Mouse (Mus musculus) kidney, adult 10 weeks (tissue): ENCODE results near the gene Syt3. TPM values are rescaled to one million over a fixed set of nuclear protein-coding genes. Genes with fewer than 3 reads are reported as not detected.

Experiments
- polyA plus RNA-seq: library from polyadenylated mRNA; stranded (reverse); fragments of 350-450 nt; fragmentation: Illumina TruSeq; extraction: RNeasy Lipid Tissue Mini Kit (QIAGEN cat#74804); gene quantifications from one replicate; pipeline ENCODE4 v1.2.3, GENCODE M21; 2014; ENCODE audit warnings: low read depth, low replicate concordance

Syt3 gene
- polyA plus RNA-seq = not detected

DNA sequence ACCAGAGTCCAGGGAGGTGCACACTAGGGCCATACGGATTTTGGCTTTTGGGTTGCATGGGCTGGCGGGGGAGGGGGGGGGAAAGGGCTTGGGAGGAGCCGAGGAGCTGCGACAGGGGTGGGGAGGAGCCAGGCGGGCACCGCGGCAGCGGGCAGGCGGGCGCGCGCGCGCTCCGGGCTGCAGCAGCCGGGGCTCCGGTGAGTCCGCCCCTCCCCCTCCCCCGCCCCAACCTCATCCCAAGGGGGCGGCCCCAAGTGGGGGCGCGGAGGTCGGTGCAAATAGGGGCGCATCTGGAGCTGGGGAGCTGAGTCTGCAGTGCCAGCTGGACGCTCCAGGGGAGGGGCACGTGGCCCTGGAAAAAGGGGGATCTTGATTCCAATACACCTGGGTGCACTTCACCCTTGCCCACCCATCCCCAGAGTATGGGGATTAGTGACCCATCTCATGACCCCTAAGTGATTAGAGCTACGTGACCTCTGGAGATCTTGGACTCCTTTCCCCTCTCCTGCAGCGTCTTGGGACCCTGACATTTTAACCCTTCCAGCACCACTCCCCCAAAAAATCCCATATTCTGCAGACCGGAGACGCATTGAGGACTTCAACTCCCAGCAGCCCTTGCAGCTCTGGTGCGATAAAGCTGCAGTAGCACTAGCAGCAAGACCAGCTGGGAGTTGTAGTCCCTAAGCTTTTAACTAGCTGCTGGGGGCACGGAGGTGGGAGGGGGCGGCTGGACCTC lies at the start of gene Syt3:
Syt3 (plus strand) TSS at position 123 of the 736 bp plus-strand sequence.

GRCm38 (mm10) chr7:44385720-44386119 lies 1.8 kb downstream of the Syt3 start, which contains the start of gene 1700008O03Rik:
Gene 1700008O03Rik (minus strand): TSS chr7:44385820.

GRCm38 (mm10) chr7:44428968-44429521 lies 45.1 kb downstream of the Syt3 start, which contains the start of gene Lrrc4b:
Gene Lrrc4b (plus strand): TSS chr7:44429018.

Other genes starting within 250 kb of the Syt3 start
- gene Klk1b16, start 247.3 kb upstream of the Syt3 start, polyA plus RNA-seq = not detected
- 0.77 TPM for gene Klk1b24, start 195.9 kb upstream of the Syt3 start, polyA plus RNA-seq
- 0.93 TPM for gene Klk1b3, start 185.9 kb upstream of the Syt3 start, polyA plus RNA-seq
- not detected for gene Klk1b4, start 176.7 kb upstream of the Syt3 start, polyA plus RNA-seq
- 1.9 TPM for gene Klk1b5, start 168.2 kb upstream of the Syt3 start, polyA plus RNA-seq
- 786 TPM for gene Klk1, start 158.7 kb upstream of the Syt3 start, polyA plus RNA-seq
- gene Gm36864, start 147.9 kb upstream of the Syt3 start, polyA plus RNA-seq = not detected
- gene 1700028J19Rik, start 137.4 kb upstream of the Syt3 start, polyA plus RNA-seq = 1.6 TPM
- 13.6 TPM for gene 2410002F23Rik, start 137.4 kb upstream of the Syt3 start, polyA plus RNA-seq
- gene Acp4, start 126.7 kb upstream of the Syt3 start, polyA plus RNA-seq = not detected
- not detected for gene Gm15517, start 122.7 kb upstream of the Syt3 start, polyA plus RNA-seq
- 1.8 TPM for gene Clec11a, start 77.2 kb upstream of the Syt3 start, polyA plus RNA-seq
- gene Shank1, start 73.8 kb upstream of the Syt3 start, polyA plus RNA-seq = not detected
- gene 1700008O03Rik, start 1.7 kb downstream of the Syt3 start, polyA plus RNA-seq = not detected
- gene Lrrc4b, start 44.9 kb downstream of the Syt3 start, polyA plus RNA-seq = not detected
- 1.7 TPM for gene Aspdh, start 81.3 kb downstream of the Syt3 start, polyA plus RNA-seq
- gene Josd2, start 83.9 kb downstream of the Syt3 start, polyA plus RNA-seq = 1.0 TPM
- gene Emc10, start 112.4 kb downstream of the Syt3 start, polyA plus RNA-seq = 1.4 TPM
- not detected for gene Fam71e1, start 112.5 kb downstream of the Syt3 start, polyA plus RNA-seq
- not detected for gene Mybpc2, start 140.6 kb downstream of the Syt3 start, polyA plus RNA-seq
- gene Spib, start 148.0 kb downstream of the Syt3 start, polyA plus RNA-seq = not detected
- gene Pold1, start 164.7 kb downstream of the Syt3 start, polyA plus RNA-seq = not detected
- 1.3 TPM for gene Nr1h2, start 169.8 kb downstream of the Syt3 start, polyA plus RNA-seq
- 869 TPM for gene Napsa, start 188.3 kb downstream of the Syt3 start, polyA plus RNA-seq
- gene Kcnc3, start 206.6 kb downstream of the Syt3 start, polyA plus RNA-seq = 2.7 TPM